Mouse (Mus musculus) myocyte (in vitro differentiated cells): ENCODE data around the gene Gpr37l1. TPM values are rescaled to one million over a fixed set of nuclear protein-coding genes. Genes with fewer than 3 reads are reported as not detected.
A peak's percentile ranks its signal among the peaks of the same experiment; 100 is the strongest.

ENCODE experiments used
- H3K27me3 ChIP-seq: one replicate; pipeline ENCODE4 v1.6.1; 2011; ENCODE audit not compliant: control insufficient read depth, insufficient read depth, insufficient read length
- H3K36me3 ChIP-seq: one replicate; pipeline ENCODE4 v1.6.1; 2011; ENCODE audit not compliant: control insufficient read depth, insufficient read depth
- H3K4me2 ChIP-seq: one replicate; pipeline ENCODE4 v1.6.1; 2011; ENCODE audit warnings: low read depth, control low read depth
- H3K4me3 ChIP-seq: one replicate; pipeline ENCODE4 v1.5.1; 2011; ENCODE audit warnings: mild to moderate bottlenecking, control low read depth, moderate library complexity
- H3K79me2 ChIP-seq: one replicate; pipeline ENCODE4 v1.6.1; 2011; ENCODE audit not compliant: control insufficient read depth, insufficient read depth
- H3ac ChIP-seq: one replicate; pipeline ENCODE4 v1.6.1; 2011; ENCODE audit not compliant: control insufficient read depth, insufficient read length
- CEBPB ChIP-seq: IDR thresholded peaks from 2 replicates; pipeline ENCODE4 v1.6.1; 2011; ENCODE audit warnings: mild to moderate bottlenecking, moderate library complexity; ENCODE audit not compliant: poor library complexity, insufficient read depth, severe bottlenecking
- E2F4 ChIP-seq: IDR thresholded peaks from one replicate; pipeline ENCODE4 v1.6.1; 2011; ENCODE audit warnings: mild to moderate bottlenecking, control low read depth, moderate library complexity; ENCODE audit not compliant: insufficient read depth
- MAX ChIP-seq: IDR thresholded peaks from one replicate; pipeline ENCODE4 v1.6.1; 2011; ENCODE audit warnings: low read depth, mild to moderate bottlenecking, control low read depth
- MYOD1 ChIP-seq, 3 experiments: IDR thresholded peaks; one replicate each; pipeline ENCODE4 v1.6.1; 2011; ENCODE audit warnings: control low read depth in 2 of 3, low read depth in 2 of 3, mild to moderate bottlenecking in 2 of 3, moderate library complexity in 1 of 3; ENCODE audit not compliant: insufficient read length in 2 of 3, control insufficient read depth in 1 of 3
- MYOG ChIP-seq, 3 experiments: IDR thresholded peaks; one replicate each; pipeline ENCODE4 v1.6.1; 2011; ENCODE audit warnings: control low read depth in 2 of 3, low read depth in 2 of 3, mild to moderate bottlenecking in 2 of 3; ENCODE audit not compliant: insufficient read length in 2 of 3, control insufficient read depth in 1 of 3, insufficient read depth in 1 of 3
- POLR2A ChIP-seq: IDR thresholded peaks from one replicate; pipeline ENCODE4 v1.6.1; 2011; ENCODE audit warnings: low read depth, mild to moderate bottlenecking, control low read depth, moderate library complexity; ENCODE audit not compliant: insufficient read length
- POLR2AphosphoS2 ChIP-seq: IDR thresholded peaks from one replicate; pipeline ENCODE4 v1.6.1; 2011; ENCODE audit warnings: low read depth, control low read depth; ENCODE audit not compliant: insufficient read length
- REST ChIP-seq: IDR thresholded peaks from one replicate; pipeline ENCODE4 v1.6.1; 2011; ENCODE audit warnings: mild to moderate bottlenecking, control low read depth, moderate library complexity; ENCODE audit not compliant: insufficient read depth, insufficient read length
- SRF ChIP-seq: IDR thresholded peaks from one replicate; pipeline ENCODE4 v1.6.1; 2011; ENCODE audit warnings: low read depth; ENCODE audit not compliant: control insufficient read depth, insufficient read length
- TCF12 ChIP-seq: IDR thresholded peaks from one replicate; pipeline ENCODE4 v1.6.1; 2011; ENCODE audit warnings: mild to moderate bottlenecking, control low read depth; ENCODE audit not compliant: poor library complexity, insufficient read depth, severe bottlenecking
- TCF3 ChIP-seq: IDR thresholded peaks from one replicate; pipeline ENCODE4 v1.6.1; 2011; ENCODE audit warnings: low read depth, control low read depth; ENCODE audit not compliant: insufficient read length
- USF1 ChIP-seq: IDR thresholded peaks from one replicate; pipeline ENCODE4 v1.6.1; 2011; ENCODE audit warnings: low read depth, mild to moderate bottlenecking, control low read depth, moderate library complexity
- polyA plus RNA-seq: library from polyadenylated mRNA; unstranded; fragments of >200 nt; fragmentation: generic; extraction: Trizol; gene quantifications from one replicate; pipeline ENCODE4 v1.2.1, GENCODE M21; 2012; ENCODE audit warnings: missing spikeins

Gene Gpr37l1
- polyA plus RNA-seq, 1 experiment, result 0.07 TPM

DNA sequence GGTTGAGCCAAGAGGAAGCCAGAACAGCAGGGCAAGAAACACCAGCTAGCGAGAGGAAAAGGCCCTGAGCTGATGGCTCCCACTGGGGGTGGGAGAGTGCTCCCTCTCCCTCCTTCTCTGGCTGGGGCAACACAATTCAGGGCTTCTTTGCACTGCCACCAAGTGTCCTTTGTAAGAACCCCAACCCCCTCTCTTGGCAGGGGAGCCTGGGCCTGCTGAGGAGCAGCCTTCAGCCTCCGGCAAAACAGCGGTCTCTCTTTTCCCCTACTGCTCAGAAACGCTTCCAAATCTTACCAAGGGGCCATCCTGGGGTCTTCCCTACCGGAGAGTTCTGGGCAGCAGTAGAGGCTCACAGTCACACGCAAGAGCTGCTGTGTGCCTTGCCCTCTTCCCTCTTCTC, 4.8 kb downstream of the Gpr37l1 start:
- TF ChIP-seq CEBPB, result no peak
- TF ChIP-seq REST, result no peak
- no peak for TF ChIP-seq TCF12
- H3K27me3 ChIP-seq, result no peaks in the 10 kb centered on the region
- H3K79me2 ChIP-seq, result no peaks in the 10 kb centered on the region
- H3ac ChIP-seq, result no peak overlapping the region
- H3K4me2 ChIP-seq, result no peak overlapping the region
- H3K4me3 ChIP-seq, result no peak overlapping the region
- H3K36me3 ChIP-seq, result no peaks in the 10 kb centered on the region

DNA sequence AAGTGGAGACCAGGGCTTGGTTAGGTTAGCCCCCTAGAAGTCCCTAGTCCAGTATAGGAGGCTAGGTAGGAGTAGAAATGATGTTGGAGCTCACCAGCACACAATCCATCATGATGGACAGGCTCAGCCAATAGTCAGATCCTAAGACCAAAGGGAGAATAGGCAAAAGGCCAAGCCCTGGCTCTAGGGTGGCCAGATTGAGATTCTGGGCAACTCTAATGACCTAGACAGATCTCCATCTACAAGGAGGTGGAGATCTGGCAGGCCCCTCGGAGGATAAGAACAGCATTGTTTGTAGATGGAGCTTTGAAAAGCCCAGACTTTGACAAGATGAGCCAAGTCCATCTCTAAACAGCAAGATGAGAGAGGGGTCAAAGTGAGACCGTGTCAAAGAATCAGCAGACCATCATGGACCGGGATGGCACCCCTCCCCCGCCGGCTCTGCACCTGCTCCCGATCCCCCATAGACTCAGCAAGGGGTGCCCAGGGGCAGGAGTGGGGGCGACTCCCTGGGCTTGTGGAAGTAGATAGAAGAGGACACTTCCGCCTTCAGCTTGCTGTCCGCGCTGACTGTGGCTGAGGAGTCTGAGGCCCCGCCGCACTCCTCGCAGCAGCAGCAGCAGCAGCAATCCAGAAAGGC, 7.0 kb downstream of the Gpr37l1 start:
- TF ChIP-seq CEBPB (no peak), E2F4 (no peak), POLR2AphosphoS2 (no peak), POLR2A (no peak), MAX (no peak), SRF (no peak), TCF3 (no peak), USF1 (no peak), TCF12 (no peak), MYOG (IDR thresholded peaks at IDR 0.05; ENCODE audit: control insufficient read depth in 1 of 3, insufficient read depth in 1 of 3, insufficient read length in 2 of 3, low read depth in 2 of 3) (no peak), MYOD1 (IDR thresholded peaks at IDR 0.05; ENCODE audit: control insufficient read depth in 1 of 3, insufficient read length in 2 of 3, low read depth in 2 of 3) (no peak), REST (no peak)
- Histone ChIP-seq H3K27me3 (no peaks in the 10 kb centered on the region), H3K36me3 (peaks cover 14% of the 10 kb centered on the region), H3ac (no peak overlapping the region), H3K4me3 (no peak overlapping the region), H3K4me2 (no peak overlapping the region), H3K79me2 (no peaks in the 10 kb centered on the region)

DNA sequence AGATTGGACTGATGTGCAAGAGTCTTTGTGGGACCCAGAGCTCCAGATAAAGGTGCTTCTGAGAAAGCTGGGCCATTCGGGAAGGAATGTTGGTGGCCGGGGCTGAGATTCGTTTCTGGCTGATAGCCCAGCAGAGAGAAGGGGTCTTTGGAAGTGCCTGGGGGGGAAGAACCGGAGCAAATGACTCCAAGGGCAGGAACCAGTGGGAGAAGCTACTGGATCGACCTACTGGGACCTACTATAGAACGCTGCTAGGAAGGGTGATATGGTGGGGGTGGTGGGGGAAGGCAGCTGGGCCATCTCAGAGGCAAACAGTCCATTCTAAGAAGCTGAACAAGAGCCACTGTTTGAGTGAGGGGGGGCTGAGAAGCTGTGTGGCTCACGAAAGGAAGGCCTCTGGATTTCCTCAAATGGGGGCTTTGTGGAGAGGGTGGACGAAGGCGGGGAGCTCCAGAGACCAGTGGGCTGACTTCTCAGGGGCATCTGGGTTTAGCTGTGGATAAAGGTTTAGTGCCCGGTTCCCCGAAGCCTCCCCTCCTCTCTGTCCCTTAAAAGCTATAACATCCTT, 7.8 kb downstream of the Gpr37l1 start:
- TF ChIP-seq E2F4 (no peak), USF1 (no peak), TCF12 (no peak), POLR2AphosphoS2 (no peak), MAX (no peak), MYOD1 (IDR thresholded peaks at IDR 0.05; ENCODE audit: control insufficient read depth in 1 of 3, insufficient read length in 2 of 3, low read depth in 2 of 3) (no peak), REST (no peak), POLR2A (no peak), TCF3 (no peak), SRF (no peak), MYOG (IDR thresholded peaks at IDR 0.05; ENCODE audit: control insufficient read depth in 1 of 3, insufficient read depth in 1 of 3, insufficient read length in 2 of 3, low read depth in 2 of 3) (no peak), CEBPB (no peak)
- no peak overlapping the region for H3K4me3 ChIP-seq
- H3K4me2 ChIP-seq, result no peak overlapping the region
- H3K36me3 ChIP-seq, result peaks cover 19% of the 10 kb centered on the region
- H3K27me3 ChIP-seq, result no peaks in the 10 kb centered on the region
- H3K79me2 ChIP-seq, result no peaks in the 10 kb centered on the region
- H3ac ChIP-seq, result no peak overlapping the region

DNA sequence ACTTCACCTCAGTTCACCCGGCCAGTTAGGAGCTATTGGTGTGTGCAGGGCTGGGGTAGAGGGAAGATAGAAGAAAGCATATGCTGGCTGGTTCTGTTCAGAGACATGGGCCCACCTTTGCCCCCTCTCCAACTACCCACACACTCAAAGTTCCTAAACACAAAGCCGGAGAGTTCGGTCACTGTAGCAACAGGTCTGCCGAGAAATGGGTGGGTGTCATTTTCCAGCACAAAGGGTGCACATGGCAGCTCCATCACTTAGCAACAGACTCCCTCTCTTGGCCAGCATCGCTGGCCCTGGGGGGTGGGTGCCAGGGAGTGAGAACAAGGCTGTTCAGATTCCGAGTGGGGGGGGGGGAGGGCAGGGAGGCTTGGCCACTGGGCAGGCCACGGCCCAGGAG, 8.4 kb downstream of the Gpr37l1 start:
- H3K27me3 ChIP-seq, result no peaks in the 10 kb centered on the region
- H3ac ChIP-seq, result no peak overlapping the region
- no peak overlapping the region for H3K4me2 ChIP-seq
- H3K79me2 ChIP-seq, result no peaks in the 10 kb centered on the region
- H3K36me3 ChIP-seq, result peaks cover 19% of the 10 kb centered on the region
- TF ChIP-seq CEBPB, result no peak
- no peak for TF ChIP-seq POLR2A
- TF ChIP-seq REST, result no peak
- no peak for TF ChIP-seq E2F4
- no peak for TF ChIP-seq POLR2AphosphoS2
- no peak for TF ChIP-seq MYOD1 (IDR thresholded peaks at IDR 0.05; ENCODE audit: control insufficient read depth in 1 of 3, insufficient read length in 2 of 3, low read depth in 2 of 3)
- no peak overlapping the region for H3K4me3 ChIP-seq

DNA sequence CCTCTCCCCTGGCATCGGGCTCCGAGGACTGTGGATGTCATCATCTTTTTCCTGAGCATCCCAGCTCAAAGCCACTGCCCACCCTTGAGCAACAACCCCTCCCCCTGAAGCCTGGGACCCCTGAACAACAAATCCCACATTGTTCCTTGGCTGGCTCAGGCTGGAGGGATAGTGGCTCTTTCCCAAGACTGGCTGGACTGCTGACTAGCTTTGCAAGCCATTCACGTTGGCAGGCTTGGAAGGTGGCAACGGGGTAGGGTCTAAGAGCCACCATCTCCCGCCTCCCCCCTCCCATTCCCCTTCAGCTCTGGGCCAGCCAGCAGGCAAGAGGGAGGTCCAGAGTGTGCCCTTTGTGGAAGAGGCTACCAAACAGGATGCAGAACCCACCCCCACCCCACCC, 8.8 kb downstream of the Gpr37l1 start:
- Histone ChIP-seq H3K27me3 (no peaks in the 10 kb centered on the region), H3ac (no peak overlapping the region), H3K4me2 (no peak overlapping the region), H3K79me2 (no peaks in the 10 kb centered on the region), H3K4me3 (no peak overlapping the region), H3K36me3 (peaks cover 19% of the 10 kb centered on the region)
- TF ChIP-seq POLR2AphosphoS2, result peak; percentile 26
- no peak for TF ChIP-seq MYOG (IDR thresholded peaks at IDR 0.05; ENCODE audit: control insufficient read depth in 1 of 3, insufficient read depth in 1 of 3, insufficient read length in 2 of 3, low read depth in 2 of 3)
- TF ChIP-seq SRF, result no peak
